Mouse (Mus musculus) adrenal gland, adult 2 months (tissue): Measurements from ENCODE around the gene Tomm20l. TPM values are rescaled to one million over a fixed set of nuclear protein-coding genes. Genes with fewer than 3 reads are reported as not detected.
A peak's percentile ranks its signal among the peaks of the same experiment; 100 is the strongest.

Experiments used
- DNase-seq: peaks from one replicate; pipeline ENCODE4 v3.0.0; 2021
- polyA plus RNA-seq: library from polyadenylated mRNA; depleted of rRNA; stranded (reverse); fragments of >200 nt; gene quantifications from 2 replicates; pipeline ENCODE4 v1.2.3, GENCODE M21; 2012; rRNA removed
- total RNA-seq, 2 experiments: library from RNA; stranded (reverse); gene quantifications; 2 replicates each; pipeline ENCODE4 v1.2.3; 2021

Tomm20l gene
- total and polyA plus RNA-seq, 3 experiments, result 0.82 to 7.6 (median 7.5) TPM

- DNase-seq, result no peak
Measured at GRCm38 (mm10) chr12:71154979-71155378, 43.8 kb downstream of the Tomm20l start.

- no peak for DNase-seq
Measured at GRCm38 (mm10) chr12:71157974-71158373, 46.7 kb downstream of the Tomm20l start.

- no peak for DNase-seq
Measured at GRCm38 (mm10) chr12:71164410-71164809, 53.2 kb downstream of the Tomm20l start.

GRCm38 (mm10) chr12:71169911-71170310, 58.7 kb downstream of the Tomm20l start:
- DNase-seq, result peak; percentile 68

Other genes starting within 250 kb of the Tomm20l start
- 100 to 1,000 TPM; 192 to 229 TPM for gene Actr10, start 173.6 kb upstream of the Tomm20l start, total RNA-seq
- gene Actr10, start 173.6 kb upstream of the Tomm20l start, polyA plus RNA-seq, result 7.4 and 11.1 TPM in 2 replicates
- 100 to 1,000 TPM; 369 to 448 TPM for gene Psma3, start 136.8 kb upstream of the Tomm20l start, total RNA-seq
- 6.2 and 6.8 TPM in 2 replicates for gene Psma3, start 136.8 kb upstream of the Tomm20l start, polyA plus RNA-seq
- 10 to 100 TPM; 19.0 to 20.1 TPM for gene Arid4a, start 95.4 kb upstream of the Tomm20l start, total RNA-seq
- gene Arid4a, start 95.4 kb upstream of the Tomm20l start, polyA plus RNA-seq, result 1.7 and 1.8 TPM in 2 replicates
- gene Timm9, start 25.3 kb downstream of the Tomm20l start, total RNA-seq, result 10 to 100 TPM; 44.1 to 52.0 TPM
- 10.7 and 11.0 TPM in 2 replicates for gene Timm9, start 25.3 kb downstream of the Tomm20l start, polyA plus RNA-seq
- 1 to 10 TPM; 8.3 to 8.7 TPM for gene 2700049A03Rik, start 25.4 kb downstream of the Tomm20l start, total RNA-seq
- gene 2700049A03Rik, start 25.4 kb downstream of the Tomm20l start, polyA plus RNA-seq, result 2.4 and 2.7 TPM in 2 replicates
- gene Dact1, start 198.5 kb downstream of the Tomm20l start, total RNA-seq, result 10 to 100 TPM; 13.7 to 19.6 TPM
- gene Dact1, start 198.5 kb downstream of the Tomm20l start, polyA plus RNA-seq, result 8.4 and 8.9 TPM in 2 replicates